Mouse (Mus musculus): ENCODE results near the gene Pcsk2. TPM values are rescaled to one million over a fixed set of nuclear protein-coding genes. Genes with fewer than 3 reads are reported as not detected.

The Pcsk2 gene
- polyA plus RNA-seq, 1 experiment, result 0.08 TPM

DNA sequence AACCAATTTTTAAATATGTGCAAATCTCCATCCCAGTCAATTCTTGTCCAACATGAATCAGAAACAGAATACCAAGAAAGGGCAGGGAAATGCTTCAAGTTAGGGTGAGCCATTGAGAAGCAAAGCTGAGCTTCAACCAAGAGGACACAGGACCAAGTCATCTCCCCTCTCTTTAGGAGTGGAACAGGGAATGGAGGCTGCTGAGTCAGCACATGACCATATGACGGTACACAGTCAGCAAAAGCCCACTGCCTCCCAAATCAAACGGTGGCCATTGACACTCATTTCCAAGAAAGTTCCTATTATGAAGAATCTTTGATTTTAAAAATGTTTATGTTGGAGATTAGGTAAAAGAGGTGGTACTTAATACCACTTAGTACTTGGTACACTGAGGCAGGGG, 44.4 kb downstream of the Pcsk2 start:
- DNase-seq, result no peak
- Histone ChIP-seq H3K27me3 (ENCODE audit: control insufficient read depth, insufficient read depth, low read length) (no peaks in the 10 kb centered on the region), H3K4me1 (replicated peaks; ENCODE audit: control insufficient read depth, insufficient read depth, low read length) (no peaks in the 10 kb centered on the region), H3K4me3 (ENCODE audit: control insufficient read depth, insufficient read depth, low read length) (no peak overlapping the region), H3K27ac (ENCODE audit: control insufficient read depth, insufficient read depth, low read length) (no peak overlapping the region), H3K36me3 (ENCODE audit: control insufficient read depth, insufficient read depth, low read length) (no peaks in the 10 kb centered on the region)
- 98% methylated on average over 2 of the region's 2 CpGs for WGBS
- TF ChIP-seq POLR2A (IDR thresholded peaks at IDR 0.05; ENCODE audit: control insufficient read depth, extremely low read depth, insufficient read depth, low read length, poor library complexity) (no peak), CTCF (IDR thresholded peaks at IDR 0.05; ENCODE audit: borderline replicate concordance, control insufficient read depth, extremely low read depth, insufficient read depth, low read length, poor library complexity) (no peak)

DNA sequence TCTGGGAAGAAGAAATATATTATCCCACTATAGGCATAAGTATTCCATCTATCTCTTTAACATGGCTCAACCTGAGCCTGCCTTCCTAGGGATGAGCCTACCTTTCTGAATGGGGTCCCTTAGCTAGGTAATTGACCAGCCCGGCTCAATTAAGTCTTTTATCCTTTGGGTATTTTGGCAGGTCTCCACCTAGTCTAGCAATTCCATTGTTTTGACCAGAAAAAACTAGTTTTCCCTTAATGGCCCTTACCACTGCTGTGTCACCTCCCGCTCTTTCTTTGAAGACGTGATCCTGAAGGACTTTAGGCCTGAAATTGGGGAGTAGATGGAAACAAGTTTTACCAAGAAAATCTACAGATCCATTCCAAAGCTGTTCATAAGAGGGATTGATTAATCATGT, 57.1 kb downstream of the Pcsk2 start:
- Histone ChIP-seq H3K4me3 (ENCODE audit: control insufficient read depth, insufficient read depth, low read length) (no peak overlapping the region), H3K27me3 (ENCODE audit: control insufficient read depth, insufficient read depth, low read length) (no peaks in the 10 kb centered on the region), H3K36me3 (ENCODE audit: control insufficient read depth, insufficient read depth, low read length) (no peaks in the 10 kb centered on the region), H3K27ac (ENCODE audit: control insufficient read depth, insufficient read depth, low read length) (no peak overlapping the region), H3K4me1 (replicated peaks; ENCODE audit: control insufficient read depth, insufficient read depth, low read length) (no peaks in the 10 kb centered on the region)
- 83% methylated on average over 3 of the region's 3 CpGs for WGBS
- no peak for DNase-seq
- no peak for TF ChIP-seq CTCF (IDR thresholded peaks at IDR 0.05; ENCODE audit: borderline replicate concordance, control insufficient read depth, extremely low read depth, insufficient read depth, low read length, poor library complexity)
- TF ChIP-seq POLR2A (IDR thresholded peaks at IDR 0.05; ENCODE audit: control insufficient read depth, extremely low read depth, insufficient read depth, low read length, poor library complexity), result no peak

DNA sequence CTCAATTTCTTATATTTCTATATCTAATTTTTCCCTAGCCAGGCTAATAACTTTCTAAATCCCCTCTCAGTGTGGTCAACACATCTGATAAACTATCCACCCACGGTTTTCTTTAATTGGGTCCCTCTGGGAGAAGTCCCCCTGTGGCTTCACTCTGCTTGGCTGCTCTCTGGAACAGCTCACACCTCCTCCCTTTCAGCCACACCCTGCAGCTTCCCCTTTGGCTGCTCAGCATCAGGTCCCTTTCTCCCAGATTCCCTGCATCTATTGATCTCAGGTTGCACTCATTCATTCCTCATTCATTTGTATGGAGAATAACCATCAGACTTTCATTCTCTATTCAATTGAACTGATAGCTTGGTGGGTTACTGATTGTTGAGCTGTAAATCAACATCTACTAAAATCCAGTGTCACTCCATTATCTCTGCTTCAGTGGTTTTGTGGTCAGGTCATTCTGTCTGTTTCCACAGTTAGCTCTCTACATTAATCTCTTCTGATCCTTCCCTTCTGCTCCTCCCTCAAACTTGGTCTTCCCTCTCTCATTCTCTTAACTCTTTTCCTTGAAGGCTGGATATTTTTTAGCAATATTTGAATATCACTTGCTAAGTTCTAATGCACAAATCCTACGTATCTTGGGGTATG, 58.0 kb downstream of the Pcsk2 start:
- no peak for DNase-seq
- TF ChIP-seq POLR2A (IDR thresholded peaks at IDR 0.05; ENCODE audit: control insufficient read depth, extremely low read depth, insufficient read depth, low read length, poor library complexity), result no peak
- no peak for TF ChIP-seq CTCF (IDR thresholded peaks at IDR 0.05; ENCODE audit: borderline replicate concordance, control insufficient read depth, extremely low read depth, insufficient read depth, low read length, poor library complexity)
- no peaks in the 10 kb centered on the region for H3K27me3 ChIP-seq (ENCODE audit: control insufficient read depth, insufficient read depth, low read length)
- H3K36me3 ChIP-seq (ENCODE audit: control insufficient read depth, insufficient read depth, low read length), result no peaks in the 10 kb centered on the region
- no peak overlapping the region for H3K4me3 ChIP-seq (ENCODE audit: control insufficient read depth, insufficient read depth, low read length)
- WGBS, result 48% methylated on average over 2 of the region's 2 CpGs
- no peaks in the 10 kb centered on the region for H3K4me1 ChIP-seq (replicated peaks; ENCODE audit: control insufficient read depth, insufficient read depth, low read length)
- no peak overlapping the region for H3K27ac ChIP-seq (ENCODE audit: control insufficient read depth, insufficient read depth, low read length)

GRCm38 (mm10) chr2:143610355-143611331, 64.7 kb downstream of the Pcsk2 start:
- no peaks in the 10 kb centered on the region for H3K4me1 ChIP-seq (replicated peaks; ENCODE audit: control insufficient read depth, insufficient read depth, low read length)
- WGBS, result 82% methylated on average over 9 of the region's 9 CpGs
- H3K27ac ChIP-seq (ENCODE audit: control insufficient read depth, insufficient read depth, low read length), result no peak overlapping the region
- no peaks in the 10 kb centered on the region for H3K27me3 ChIP-seq (ENCODE audit: control insufficient read depth, insufficient read depth, low read length)
- DNase-seq, result no peak
- TF ChIP-seq POLR2A (IDR thresholded peaks at IDR 0.05; ENCODE audit: control insufficient read depth, extremely low read depth, insufficient read depth, low read length, poor library complexity), result no peak
- no peak for TF ChIP-seq CTCF (IDR thresholded peaks at IDR 0.05; ENCODE audit: borderline replicate concordance, control insufficient read depth, extremely low read depth, insufficient read depth, low read length, poor library complexity)
- no peak overlapping the region for H3K4me3 ChIP-seq (ENCODE audit: control insufficient read depth, insufficient read depth, low read length)
- H3K36me3 ChIP-seq (ENCODE audit: control insufficient read depth, insufficient read depth, low read length), result no peaks in the 10 kb centered on the region

DNA sequence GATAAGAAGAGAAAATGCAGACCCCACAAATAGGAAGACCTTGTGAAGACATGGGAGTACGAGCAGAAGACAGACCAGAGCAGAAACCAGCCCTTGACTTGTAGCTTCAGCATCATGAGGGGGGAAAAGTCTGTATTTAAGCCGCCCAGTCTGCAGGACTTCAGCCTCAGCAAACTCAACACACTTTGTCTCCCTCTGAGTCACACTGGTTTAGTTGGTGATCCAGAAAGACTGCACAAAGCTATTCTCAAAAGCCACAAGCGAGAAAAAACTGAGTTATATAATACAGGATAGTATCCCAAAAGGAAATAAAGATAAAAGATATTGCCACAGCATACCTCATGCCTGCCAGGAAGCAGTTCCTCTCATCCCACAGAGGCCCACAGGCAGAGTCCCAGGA, 67.5 kb downstream of the Pcsk2 start:
- Histone ChIP-seq H3K4me3 (ENCODE audit: control insufficient read depth, insufficient read depth, low read length) (no peak overlapping the region), H3K27ac (ENCODE audit: control insufficient read depth, insufficient read depth, low read length) (no peak overlapping the region), H3K4me1 (replicated peaks; ENCODE audit: control insufficient read depth, insufficient read depth, low read length) (no peaks in the 10 kb centered on the region), H3K36me3 (ENCODE audit: control insufficient read depth, insufficient read depth, low read length) (no peaks in the 10 kb centered on the region), H3K27me3 (ENCODE audit: control insufficient read depth, insufficient read depth, low read length) (no peaks in the 10 kb centered on the region)
- TF ChIP-seq POLR2A (IDR thresholded peaks at IDR 0.05; ENCODE audit: control insufficient read depth, extremely low read depth, insufficient read depth, low read length, poor library complexity) (no peak), CTCF (IDR thresholded peaks at IDR 0.05; ENCODE audit: borderline replicate concordance, control insufficient read depth, extremely low read depth, insufficient read depth, low read length, poor library complexity) (no peak)
- WGBS, result 75% methylated on average over 3 of the region's 3 CpGs
- no peak for DNase-seq

- Histone ChIP-seq H3K4me3 (ENCODE audit: control insufficient read depth, insufficient read depth, low read length) (no peak overlapping the region), H3K36me3 (ENCODE audit: control insufficient read depth, insufficient read depth, low read length) (no peaks in the 10 kb centered on the region), H3K27ac (ENCODE audit: control insufficient read depth, insufficient read depth, low read length) (no peak overlapping the region), H3K4me1 (replicated peaks; ENCODE audit: control insufficient read depth, insufficient read depth, low read length) (no peaks in the 10 kb centered on the region), H3K27me3 (ENCODE audit: control insufficient read depth, insufficient read depth, low read length) (no peaks in the 10 kb centered on the region)
- WGBS, result 86% methylated on average over 5 of the region's 5 CpGs
- TF ChIP-seq POLR2A (IDR thresholded peaks at IDR 0.05; ENCODE audit: control insufficient read depth, extremely low read depth, insufficient read depth, low read length, poor library complexity) (no peak), CTCF (IDR thresholded peaks at IDR 0.05; ENCODE audit: borderline replicate concordance, control insufficient read depth, extremely low read depth, insufficient read depth, low read length, poor library complexity) (no peak)
- no peak for DNase-seq
Measured at GRCm38 (mm10) chr2:143614775-143615174, 68.8 kb downstream of the Pcsk2 start.
